Mouse (Mus musculus) T-helper 2 cell (primary cell): ENCODE measurements around the gene Cast.

Experiments used
- in situ Hi-C: fragments of 300-600 bp; cut with MboI, MseI; formaldehyde crosslinking; loops from one replicate; pipeline ENCODE4 v1.15.1; 2025; ENCODE audit warnings: high pct_unique_total_duplicates

Cast gene

GRCm38 (mm10) chr13:74808152-74808929 is at the start of gene Cast:
Gene Cast (minus strand): TSS chr13:74808810.
- in situ Hi-C loops: loop anchor here (5.0 kb wide), 1 partner anchor 36 kb away; no protein-coding TSS in a partner anchor

GRCm38 (mm10) chr13:74854338-74855047 is 45.9 kb upstream of the Cast start:
- in situ Hi-C loops: loop anchor here (5.0 to 25.0 kb wide), 3 partner anchors 212 to 958 kb away; partner anchors contain the start of genes Ftl1-ps1 and Zfp72

GRCm38 (mm10) chr13:74850823-74851222 is 42.2 kb upstream of the Cast start:
- in situ Hi-C loops: loop anchor here (25.0 kb wide), 2 partner anchors 464 to 961 kb away; partner anchors contain the start of genes Ftl1-ps1 and Zfp72

GRCm38 (mm10) chr13:74845886-74846285 is 37.3 kb upstream of the Cast start:
- in situ Hi-C loops: loop anchor here (10.0 kb wide), 1 partner anchor 61 kb away; no protein-coding TSS in a partner anchor

GRCm38 (mm10) chr13:74834543-74834942 is 25.9 kb upstream of the Cast start:
- in situ Hi-C loops: no loop called here

GRCm38 (mm10) chr13:74822095-74822494 is 13.5 kb upstream of the Cast start:
- in situ Hi-C loops: no loop called here

GRCm38 (mm10) chr13:74815753-74816152 is 7.1 kb upstream of the Cast start:
- in situ Hi-C loops: no loop called here

GRCm38 (mm10) chr13:74807446-74808151 is 1.0 kb downstream of the Cast start:
- in situ Hi-C loops: loop anchor here (5.0 kb wide), 1 partner anchor 35 kb away; no protein-coding TSS in a partner anchor

- in situ Hi-C loops: loop anchor here (5.0 kb wide), 1 partner anchor 35 kb away; no protein-coding TSS in a partner anchor
These were observed 1.7 kb downstream of the Cast start for GRCm38 (mm10) chr13:74806934-74807333.

GRCm38 (mm10) chr13:74794435-74794834 is 14.2 kb downstream of the Cast start:
- in situ Hi-C loops: no loop called here

GRCm38 (mm10) chr13:74787681-74788080 is 20.9 kb downstream of the Cast start:
- in situ Hi-C loops: loop anchor here (10.0 kb wide), 1 partner anchor 57 kb away; no protein-coding TSS in a partner anchor

GRCm38 (mm10) chr13:74772151-74772550 is 36.5 kb downstream of the Cast start:
- in situ Hi-C loops: loop anchor here (5.0 kb wide), 1 partner anchor 35 kb away; the partner anchor contains the start of gene Cast

GRCm38 (mm10) chr13:74770480-74770879 is 38.1 kb downstream of the Cast start:
- in situ Hi-C loops: loop anchor here (5.0 kb wide), 1 partner anchor 37 kb away; the partner anchor contains the start of gene Cast

GRCm38 (mm10) chr13:74769871-74770270 is 38.7 kb downstream of the Cast start:
- in situ Hi-C loops: loop anchor here (5.0 kb wide), 1 partner anchor 37 kb away; the partner anchor contains the start of gene Cast

- in situ Hi-C loops: no loop called here
These were observed 41.4 kb downstream of the Cast start for GRCm38 (mm10) chr13:74767186-74767585.

GRCm38 (mm10) chr13:74762741-74763140 is 45.9 kb downstream of the Cast start:
- in situ Hi-C loops: no loop called here

- in situ Hi-C loops: no loop called here
These were observed 49.5 kb downstream of the Cast start for GRCm38 (mm10) chr13:74759152-74759551.

GRCm38 (mm10) chr13:74743219-74743618 is 65.4 kb downstream of the Cast start:
- in situ Hi-C loops: no loop called here

GRCm38 (mm10) chr13:74736396-74736795 is 72.2 kb downstream of the Cast start:
- in situ Hi-C loops: no loop called here

GRCm38 (mm10) chr13:74735834-74736233 is 72.8 kb downstream of the Cast start:
- in situ Hi-C loops: no loop called here

GRCm38 (mm10) chr13:74733726-74734125 is 74.9 kb downstream of the Cast start:
- in situ Hi-C loops: no loop called here
